Mouse (Mus musculus): ENCODE measurements around the gene Lst1.

Gene Lst1

DNA sequence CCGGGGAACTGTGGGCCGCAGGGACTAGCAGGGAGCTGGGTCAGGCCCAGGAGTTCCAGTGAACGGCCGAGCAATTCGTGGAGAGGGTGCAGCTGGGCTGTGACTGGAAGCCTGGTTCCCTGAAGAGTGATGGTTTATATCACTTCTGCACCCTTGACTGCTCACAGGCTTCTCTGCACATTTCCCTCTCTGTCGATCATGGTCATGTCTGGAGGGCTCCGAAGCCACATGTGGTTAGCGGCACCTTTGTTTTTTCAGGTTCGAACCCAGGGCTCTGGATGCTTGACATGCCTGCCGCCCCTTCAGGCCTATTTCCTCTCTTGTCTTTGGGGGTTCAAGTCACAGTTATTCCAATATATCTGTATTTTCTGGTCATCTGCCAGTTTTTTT lies 17.1 kb upstream of the Lst1 start:
- no peak for DNase-seq

DNA sequence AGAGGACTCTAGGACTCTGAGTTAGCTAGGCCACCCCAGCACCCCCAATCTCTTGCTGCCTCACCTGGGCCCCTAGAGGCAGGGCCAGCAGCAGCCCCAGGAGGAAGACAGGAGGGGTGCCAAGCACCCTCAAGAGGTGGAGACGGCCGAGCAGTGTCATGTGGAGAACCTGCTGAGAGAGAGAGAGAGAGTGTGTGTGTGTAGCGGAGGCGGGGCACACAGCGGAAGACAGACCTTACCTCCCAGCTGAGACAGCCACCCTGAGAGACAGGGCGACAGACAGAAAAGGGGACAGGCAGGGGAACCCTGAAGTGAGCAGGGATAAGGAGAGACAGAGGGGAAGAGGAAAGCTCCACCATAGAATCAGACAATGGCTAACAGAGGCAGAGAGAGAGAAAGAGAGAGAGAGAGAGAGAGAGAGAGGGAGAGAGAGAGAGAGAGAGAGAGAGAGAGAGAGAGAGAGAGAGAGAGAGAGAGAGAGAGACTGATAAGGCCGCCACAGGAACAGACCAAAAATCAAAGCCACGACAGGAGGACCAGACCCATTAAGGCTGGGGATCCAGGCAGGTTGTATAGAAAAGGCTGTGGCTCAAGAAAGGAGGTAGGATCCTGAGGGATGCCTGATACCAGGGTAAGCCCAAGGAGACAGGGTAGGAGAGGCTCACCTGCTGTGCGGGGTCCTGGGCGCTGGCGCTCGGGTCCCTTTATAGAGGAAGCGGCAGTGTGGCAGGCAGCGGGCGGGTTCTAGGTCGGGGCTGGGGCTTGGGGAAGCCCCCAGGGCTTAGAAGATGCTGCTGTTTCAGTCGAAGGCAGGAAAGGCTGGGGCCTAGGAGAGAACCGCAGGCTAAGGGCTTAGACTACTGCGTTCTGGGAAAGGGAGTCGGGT lies 16.5 kb upstream of the Lst1 start, which contains the start of gene Lta:
Gene Lta, minus strand, starts transcription at position 858 of the 886 bp plus-strand sequence.
- DNase-seq: no peak

DNA sequence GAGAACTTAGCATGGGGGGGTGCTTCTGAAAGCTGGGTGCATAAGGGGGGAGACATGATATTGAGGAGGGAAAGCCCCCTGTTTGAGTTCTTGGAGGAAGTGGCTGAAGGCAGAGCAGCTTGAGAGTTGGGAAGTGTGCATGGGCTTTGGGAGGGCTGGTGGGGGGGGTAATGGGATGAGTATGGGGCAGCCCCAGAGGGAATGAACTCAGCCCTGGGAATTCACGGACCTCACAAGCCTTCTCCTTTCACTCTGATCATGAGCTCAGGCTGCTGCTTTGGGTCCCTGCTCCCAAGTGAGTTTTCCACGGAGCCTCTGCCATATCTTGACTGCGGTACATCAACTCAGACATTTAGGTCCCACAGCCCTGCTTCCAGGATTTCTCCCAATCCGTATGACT lies 14.2 kb upstream of the Lst1 start:
- no peak for DNase-seq

DNA sequence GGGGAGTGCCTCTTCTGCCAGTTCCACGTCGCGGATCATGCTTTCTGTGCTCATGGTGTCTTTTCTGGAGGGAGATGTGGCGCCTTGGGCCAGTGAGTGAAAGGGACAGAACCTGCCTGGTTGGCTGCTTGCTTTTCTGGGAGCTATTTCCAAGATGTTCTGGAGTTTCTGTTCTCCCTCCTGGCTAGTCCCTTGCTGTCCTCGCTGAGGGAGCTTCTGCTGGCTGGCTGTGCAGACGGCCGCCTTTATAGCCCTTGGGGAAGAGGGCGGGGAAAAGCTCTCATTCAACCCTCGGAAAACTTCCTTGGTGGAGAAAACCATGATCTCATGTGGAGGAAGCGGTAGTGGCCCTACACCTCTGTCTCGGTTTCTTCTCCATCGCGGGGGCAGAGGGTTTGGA lies 13.5 kb upstream of the Lst1 start, which contains the start of gene Tnf:
Gene Tnf, minus strand, starts transcription at position 221 of the 400 bp plus-strand sequence.
- DNase-seq: no peak

DNA sequence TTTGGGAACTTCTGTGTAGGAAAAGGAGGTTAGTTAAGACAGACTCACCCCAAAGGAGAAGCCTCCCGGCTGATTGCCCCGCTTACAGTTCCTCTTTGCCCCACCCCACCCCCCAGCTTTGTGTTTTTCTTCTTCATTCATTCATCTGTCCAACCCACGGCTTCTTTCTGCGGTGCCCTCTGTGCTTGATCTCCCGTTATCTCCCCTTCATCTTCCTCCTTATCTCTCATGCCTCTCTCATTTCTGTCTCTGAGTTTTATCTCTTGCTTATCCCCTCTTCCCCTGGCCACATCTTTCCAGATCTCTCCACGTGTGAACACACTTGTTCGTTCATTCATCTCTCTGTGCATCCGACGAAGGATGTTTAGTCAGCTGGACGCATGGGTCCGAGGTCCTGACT lies 12.9 kb upstream of the Lst1 start:
- DNase-seq: no peak

DNA sequence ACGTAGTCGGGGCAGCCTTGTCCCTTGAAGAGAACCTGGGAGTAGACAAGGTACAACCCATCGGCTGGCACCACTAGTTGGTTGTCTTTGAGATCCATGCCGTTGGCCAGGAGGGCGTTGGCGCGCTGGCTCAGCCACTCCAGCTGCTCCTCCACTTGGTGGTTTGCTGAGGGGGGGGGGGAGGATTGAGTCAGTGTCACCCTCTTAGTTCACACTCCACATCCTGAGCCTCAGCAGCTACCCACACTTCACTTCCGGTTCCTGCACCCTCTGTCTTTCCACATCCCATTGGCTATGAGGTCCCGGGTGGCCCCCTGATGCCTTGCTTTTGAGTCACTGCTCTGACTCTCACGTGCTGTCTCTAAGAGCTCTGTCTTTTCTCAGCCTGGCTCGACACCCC lies 12.2 kb upstream of the Lst1 start:
- no peak for DNase-seq

DNA sequence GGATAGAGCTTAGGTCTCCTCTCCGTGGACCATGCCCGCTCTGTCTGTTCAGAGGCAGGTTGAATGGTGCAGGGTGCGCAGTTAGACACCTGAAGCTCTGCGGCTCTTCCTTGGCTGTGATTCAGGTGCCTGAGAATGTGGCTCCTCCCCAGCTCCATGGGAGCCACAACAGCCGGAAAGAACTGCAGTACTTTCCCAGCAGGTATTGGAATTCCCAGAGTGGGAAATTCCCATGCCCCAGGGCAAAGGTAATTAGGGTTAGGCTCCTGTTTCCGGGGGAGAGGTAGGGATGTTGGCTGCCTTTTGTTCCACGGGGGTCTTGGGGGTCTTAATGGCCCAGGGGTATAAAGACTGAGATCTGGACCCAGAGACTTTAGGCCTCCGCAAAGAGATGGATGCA lies 10.7 kb upstream of the Lst1 start:
- no peak for DNase-seq

DNA sequence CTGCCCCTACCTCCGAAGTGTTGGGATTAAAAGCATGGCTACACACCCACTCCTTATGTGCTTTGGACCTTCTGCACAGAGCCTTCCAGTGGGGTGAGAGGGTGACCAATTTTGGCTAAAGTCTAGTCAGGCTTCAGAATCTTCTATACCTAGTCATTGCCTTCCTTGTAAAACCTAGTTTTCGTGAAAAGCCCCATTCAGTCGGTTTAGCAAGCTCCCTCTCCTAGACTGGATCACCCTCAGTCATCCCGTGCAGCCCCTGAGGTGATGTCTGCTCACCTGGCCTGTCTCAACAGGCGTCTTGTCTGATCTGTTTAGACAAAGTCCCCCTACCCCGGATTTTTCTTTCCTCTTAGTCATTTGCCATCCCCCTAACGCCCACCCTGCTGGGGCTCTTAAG lies 9.8 kb upstream of the Lst1 start:
- DNase-seq: no peak

DNA sequence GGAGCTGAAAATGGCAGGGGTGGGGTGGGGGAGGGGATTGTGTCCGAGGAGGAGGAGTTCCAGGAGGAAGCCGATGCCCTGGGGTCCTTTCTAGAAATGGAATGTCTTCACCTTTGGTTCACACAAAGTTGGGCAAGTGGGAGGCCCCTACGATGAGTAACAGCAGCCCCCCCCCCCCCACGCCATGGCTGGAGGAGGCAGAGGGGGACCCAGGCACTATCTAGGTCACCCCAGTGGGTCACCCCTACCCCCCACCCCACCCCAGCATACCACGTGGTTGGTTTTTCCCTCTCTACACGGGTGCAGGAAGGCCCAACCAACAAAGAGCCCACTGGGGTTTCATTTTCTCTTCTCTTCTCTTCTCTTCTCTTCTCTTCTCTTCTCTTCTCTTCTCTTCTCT lies 8.9 kb upstream of the Lst1 start:
- no peak for DNase-seq

DNA sequence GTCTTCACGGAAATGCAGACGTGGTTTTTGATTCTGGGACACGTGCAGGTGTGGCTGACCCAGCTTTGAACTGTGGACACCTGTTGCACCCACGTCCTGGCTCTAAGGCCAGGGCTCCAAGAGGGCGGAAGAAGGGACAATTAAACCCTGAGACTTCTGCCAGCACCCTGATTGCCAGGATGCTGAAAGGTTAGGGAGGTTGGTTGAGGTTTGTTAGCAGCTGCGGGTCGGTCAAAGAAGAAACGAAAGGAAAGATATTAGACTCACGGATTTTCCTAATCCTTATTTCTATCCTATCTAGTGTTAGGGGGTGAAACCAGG lies 8.0 kb upstream of the Lst1 start:
- no peak for DNase-seq

DNA sequence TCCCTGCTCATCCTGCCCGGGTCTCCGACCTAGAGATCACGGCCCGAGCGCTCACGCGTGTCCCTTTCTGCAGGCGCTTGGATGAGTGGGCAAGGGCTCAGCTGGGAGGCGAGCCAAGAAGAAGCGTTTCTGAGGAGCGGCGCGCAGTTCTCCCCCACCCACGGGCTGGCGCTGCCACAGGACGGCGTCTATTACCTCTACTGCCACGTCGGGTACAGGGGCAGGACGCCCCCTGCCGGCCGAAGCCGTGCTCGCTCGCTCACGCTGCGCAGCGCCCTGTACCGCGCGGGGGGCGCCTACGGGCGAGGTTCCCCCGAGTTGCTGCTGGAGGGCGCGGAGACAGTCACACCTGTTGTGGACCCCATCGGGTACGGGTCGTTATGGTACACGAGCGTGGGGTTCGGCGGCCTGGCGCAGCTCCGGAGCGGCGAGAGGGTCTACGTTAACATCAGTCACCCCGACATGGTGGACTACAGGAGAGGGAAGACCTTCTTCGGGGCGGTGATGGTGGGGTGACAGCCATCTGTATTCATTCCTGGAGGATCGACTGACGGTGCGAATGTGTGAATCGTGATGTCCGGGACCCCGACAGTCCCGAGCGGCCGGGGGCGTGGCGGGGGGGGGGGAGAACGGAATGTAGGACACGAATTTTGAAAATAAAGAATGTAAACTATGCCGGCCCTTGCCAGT lies 7.5 kb upstream of the Lst1 start:
- no peak for DNase-seq

DNA sequence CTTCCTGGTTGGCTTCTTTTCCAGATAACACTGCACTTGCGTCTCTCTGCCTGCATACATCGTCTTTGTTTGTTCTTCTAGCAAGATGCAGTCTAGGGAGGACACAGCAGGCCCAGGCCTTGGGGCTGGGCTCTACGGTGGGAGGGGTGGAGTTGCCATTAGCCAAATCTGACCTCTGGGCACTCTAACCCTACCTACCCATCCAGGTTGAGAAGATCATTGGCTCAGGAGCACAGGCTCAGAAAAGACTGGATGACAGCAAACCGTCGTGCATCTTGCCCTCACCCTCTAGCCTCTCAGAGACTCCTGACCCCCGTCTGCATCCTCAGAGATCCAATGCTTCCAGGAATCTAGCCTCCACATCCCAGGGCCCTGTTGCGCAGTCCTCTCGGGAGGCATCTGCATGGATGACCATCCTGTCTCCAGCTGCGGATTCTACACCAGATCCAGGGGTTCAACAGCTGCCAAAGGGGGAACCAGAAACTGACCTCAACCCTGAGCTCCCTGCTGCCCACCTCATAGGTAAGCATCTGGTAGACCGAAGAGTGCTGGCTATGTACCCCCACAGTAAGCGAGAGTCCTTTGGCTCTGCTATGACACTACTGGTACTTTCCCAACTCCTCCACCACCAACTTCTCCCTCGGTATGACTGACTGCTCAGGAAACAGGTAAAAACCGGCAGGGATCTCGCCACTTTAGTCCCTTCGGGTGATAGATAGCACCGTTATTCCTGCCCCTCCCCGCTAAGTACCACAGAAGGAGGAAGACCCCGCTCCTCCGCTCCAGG lies 6.8 kb upstream of the Lst1 start:
- DNase-seq: no peak

DNA sequence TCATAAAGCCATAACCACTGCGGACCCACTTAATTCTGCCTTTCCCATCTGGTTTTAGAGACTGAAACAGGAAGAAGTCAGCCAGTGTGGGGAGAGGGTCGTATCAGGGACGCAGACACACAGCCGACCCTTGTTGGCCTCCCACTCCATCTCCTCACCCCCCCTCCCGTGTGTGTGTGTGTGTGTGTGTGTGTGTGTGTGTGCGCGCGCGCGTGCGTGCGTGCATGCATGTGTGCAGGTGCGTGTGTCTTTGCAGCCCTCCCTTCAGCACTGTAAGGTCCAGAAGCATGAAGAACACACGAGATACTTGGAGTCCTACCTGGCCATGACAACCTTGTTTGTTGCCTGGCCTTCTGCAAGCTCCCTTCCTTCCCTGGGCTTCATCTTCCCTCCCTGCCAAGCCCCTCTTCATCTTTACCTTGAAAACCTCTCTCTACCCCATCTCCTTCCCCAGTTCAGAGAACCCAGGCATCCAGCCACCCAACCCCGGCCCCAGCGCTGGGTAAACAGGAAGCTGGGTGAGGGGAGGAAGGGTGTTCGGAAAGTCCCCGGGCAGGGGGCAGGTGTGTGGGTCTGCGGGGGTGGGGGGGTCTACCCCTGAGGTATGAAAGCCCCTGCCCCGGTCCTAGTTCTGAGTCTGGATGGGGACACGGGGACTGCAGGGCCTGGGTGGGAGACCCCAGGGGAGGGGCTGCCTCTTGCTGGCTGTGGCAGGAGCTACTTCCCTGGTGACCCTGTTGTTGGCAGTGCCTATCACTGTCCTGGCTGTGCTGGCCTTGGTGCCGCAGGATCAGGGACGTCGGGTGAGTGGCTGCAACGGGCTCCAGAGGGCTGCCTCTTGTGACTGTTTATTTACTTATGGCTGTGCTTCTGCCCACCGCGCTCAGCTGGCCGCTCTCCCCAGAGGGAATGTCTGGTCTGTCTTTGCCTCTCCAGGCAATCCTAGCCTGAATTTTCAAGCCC lies 5.9 kb upstream of the Lst1 start, which contains the start of gene Ltb:
Gene Ltb, plus strand, starts transcription at position 559 of the 963 bp plus-strand sequence.
- no peak for DNase-seq

DNA sequence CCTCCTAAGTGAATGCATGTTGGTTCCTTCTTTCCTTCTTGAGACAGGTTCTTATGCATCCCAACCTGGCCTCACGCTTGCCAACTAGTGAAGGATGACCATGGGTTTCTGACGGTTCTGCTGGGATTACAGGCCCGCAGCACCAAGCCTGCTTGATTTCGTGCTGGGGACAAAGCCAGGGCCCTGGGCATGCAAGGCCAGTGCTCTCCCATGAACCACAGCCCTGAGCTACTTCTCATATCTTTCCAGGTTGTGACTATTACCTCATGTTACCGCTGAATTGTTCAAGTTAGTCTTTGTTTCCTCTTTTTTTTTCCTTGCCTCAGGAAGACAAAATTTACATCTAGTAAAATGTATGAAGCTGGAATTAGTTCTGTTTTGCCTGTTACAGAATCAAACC lies 4.7 kb upstream of the Lst1 start:
- DNase-seq: no peak

DNA sequence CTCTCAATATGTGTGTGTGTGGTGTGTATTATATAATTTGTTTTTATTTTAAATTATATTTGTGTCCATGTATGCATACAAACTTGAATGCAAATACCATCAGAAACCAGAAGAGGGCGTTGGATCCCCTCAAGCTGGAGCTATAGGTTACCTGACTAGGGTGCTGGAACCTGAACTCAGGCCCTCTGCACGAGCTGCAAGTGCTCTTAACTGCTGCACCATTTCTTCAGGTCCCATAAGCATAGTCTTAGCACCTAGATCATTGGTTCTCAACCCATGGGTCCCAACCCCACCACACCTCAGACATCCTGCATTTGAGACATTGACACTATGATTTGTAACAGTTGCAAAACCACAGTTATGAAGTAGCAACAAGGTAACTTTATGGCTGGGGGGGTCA lies 3.5 kb upstream of the Lst1 start:
- DNase-seq: no peak

DNA sequence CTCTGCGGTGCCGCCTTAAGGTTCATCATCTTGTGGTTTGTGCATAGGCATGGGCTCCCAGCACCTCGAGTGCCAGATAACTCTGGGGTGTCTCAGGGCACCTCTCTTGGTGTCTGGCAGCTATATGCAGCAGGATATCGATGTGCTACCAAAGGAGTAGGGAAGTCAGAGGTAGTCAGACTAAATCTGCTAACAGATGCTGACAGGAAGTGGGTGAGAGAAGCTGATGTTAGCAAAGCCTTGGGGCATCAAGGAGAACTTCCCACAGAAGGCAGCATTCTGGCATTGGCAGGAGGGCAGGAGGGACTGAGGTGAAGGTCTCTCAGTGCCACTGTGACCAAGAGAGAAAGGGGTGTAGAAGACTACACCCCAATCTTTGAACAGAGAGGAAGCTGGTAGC lies 1.9 kb upstream of the Lst1 start:
- no peak for DNase-seq

DNA sequence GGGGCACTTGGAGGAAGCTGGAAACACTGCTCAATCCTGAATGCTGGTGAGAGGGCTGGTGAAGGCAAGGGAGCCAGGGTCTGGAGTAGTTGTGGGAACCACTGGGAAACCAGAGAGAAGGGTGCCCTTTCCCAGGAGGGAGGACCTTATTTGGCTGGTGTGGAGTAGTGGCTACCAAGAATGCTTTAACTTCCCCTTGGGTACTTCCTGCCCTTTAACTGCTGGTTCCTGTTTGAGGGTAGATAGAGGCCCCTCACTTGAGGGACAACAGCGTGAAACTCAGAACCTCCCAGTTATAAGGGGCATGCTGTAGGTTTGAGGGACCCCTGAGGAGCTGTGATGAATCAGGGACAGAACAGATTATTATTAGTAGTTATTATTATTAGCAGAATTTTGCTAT lies 947 bp upstream of the Lst1 start:
- DNase-seq: no peak

DNA sequence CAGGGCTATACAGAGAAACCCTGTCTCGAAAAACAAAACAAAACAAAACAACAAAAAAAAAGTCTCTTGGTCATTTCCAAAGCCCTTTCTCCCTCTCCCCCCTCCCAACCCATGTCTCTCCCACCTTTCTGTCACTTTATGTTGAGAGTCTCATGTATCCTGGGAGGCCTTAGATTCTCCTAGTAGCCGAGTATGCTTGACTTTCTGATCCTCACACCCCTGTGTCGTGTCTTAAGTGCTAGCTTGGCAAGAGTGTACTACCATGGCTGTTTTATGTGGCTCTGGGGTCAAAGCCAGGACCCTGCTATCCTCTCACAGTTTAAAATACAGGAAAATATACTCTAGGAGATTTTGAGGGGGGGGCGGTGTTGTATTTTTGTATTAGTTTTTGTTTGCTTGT lies 894 bp downstream of the Lst1 start:
- DNase-seq: no peak

DNA sequence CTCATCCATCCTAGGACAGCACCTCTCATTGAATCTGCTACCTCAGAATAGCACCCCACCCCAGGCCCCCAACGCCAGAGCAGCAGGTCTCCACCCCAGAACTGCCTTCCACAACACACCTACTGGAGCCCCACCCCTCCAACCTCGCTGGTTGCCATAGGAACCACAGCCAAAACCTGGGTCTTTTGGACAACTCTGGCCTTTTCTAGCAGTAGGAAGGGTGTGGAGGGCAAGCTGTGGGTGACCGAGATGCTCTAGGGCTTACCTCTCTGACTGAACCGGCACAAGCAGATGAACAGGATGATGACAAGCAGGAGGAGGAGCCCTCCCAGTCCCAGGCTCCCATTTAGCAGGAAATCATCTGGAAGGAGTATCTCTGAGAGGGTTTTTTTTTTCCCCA lies 1.6 kb downstream of the Lst1 start:
- no peak for DNase-seq

DNA sequence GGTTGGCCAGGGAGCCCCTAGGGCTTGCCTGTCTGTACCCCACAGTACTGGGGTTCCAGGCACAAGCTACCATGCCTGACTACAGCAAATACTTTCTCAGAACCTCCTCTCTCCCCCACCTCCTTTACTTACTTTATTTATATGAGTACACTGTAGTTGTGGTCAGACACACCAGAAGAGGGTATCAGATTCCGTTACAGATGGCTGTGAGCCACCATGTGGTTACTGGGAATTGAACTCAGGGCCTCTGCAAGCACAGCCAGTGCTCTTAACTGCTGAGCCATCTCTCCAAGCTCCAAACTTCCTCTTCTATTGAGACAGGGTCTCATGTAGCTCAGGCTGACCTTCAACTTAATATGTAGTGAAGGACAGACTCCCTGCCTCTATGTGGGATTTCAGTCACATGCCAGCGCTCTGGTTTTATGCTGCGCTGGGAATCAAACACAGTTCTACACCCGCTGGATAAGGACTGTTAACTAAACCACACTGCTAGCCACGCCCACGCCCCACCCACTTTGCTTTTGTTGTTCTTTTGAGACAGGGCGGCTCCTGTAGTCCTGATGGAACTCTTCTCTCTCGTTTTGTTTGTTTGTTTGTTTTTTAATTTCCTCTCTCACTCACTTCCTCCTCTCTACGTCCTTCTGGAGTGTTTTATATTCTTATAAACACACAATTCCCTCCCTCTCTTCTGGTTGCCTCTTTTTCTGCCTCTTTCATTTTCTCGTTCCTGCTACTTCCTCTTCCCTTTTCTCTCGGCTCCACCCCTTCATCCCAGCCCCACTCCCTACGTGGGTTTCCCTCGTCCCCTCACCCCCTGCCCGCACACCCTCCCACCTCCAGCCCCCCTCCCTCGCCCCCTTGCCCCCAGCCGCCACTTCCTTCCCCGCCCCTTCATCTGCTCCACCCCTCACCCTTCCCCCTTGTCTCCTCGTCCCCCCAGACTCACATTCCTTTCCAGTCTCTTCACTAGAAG lies 2.3 kb downstream of the Lst1 start:
- DNase-seq: no peak

DNA sequence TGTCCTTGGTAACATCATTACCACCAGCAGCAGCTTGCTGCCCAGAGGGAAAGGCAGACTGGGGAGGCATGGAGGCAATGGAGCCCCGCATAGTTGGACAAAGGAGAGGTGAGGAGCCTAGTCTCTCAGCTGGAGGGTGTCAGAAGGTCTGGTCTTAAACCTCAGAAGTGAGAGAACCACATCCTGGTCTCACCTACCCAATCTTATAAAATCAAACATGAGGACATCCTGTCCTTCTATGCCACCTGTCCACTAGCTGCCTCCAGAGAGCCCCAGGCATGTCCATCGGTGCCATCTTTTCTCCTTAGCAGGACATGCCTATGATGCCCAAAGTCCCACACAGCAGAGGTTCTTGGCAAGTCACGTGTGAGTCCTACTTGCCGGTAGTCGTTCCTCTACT lies 8.1 kb downstream of the Lst1 start:
- no peak for DNase-seq
